Mouse (Mus musculus) megakaryocyte progenitor cell, adult 5-6 weeks (primary cell): Measurements from ENCODE around the gene Eya3. TPM values are rescaled to one million over a fixed set of nuclear protein-coding genes. Genes with fewer than 3 reads are reported as not detected.

Experiments used
- total RNA-seq, 2 experiments: library from RNA; stranded (forward) in 1 of 2; stranded (reverse) in 1 of 2; fragments of 157-497, 149-512 nt in 1 of 2; fragments of 200-1000 nt in 1 of 2; gene quantifications; 2 replicates each; pipeline versions ENCODE4 v1.2.3 to v1.2.4; 2015 to 2017

Gene Eya3
- total RNA-seq, 2 experiments from 2014 or later, result 26.7 to 58.2 TPM

Other genes starting within 250 kb of the Eya3 start
- 28.4 and 34.7 TPM in 2 replicates for gene Phactr4, start 216.5 kb upstream of the Eya3 start, total RNA-seq (2015)
- gene Phactr4, start 216.5 kb upstream of the Eya3 start, total RNA-seq (2017), result 8.9 and 10.1 TPM in 2 replicates
- gene Med18, start 175.1 kb upstream of the Eya3 start, total RNA-seq (2015), result 11.1 and 18.4 TPM in 2 replicates
- gene Med18, start 175.1 kb upstream of the Eya3 start, total RNA-seq (2017), result 10.9 and 16.9 TPM in 2 replicates
- gene Sesn2, start 128.5 kb upstream of the Eya3 start, total RNA-seq (2015), result 2.4 and 3.4 TPM in 2 replicates
- 2.6 and 3.0 TPM in 2 replicates for gene Sesn2, start 128.5 kb upstream of the Eya3 start, total RNA-seq (2017)
- gene Atpif1, start 105.3 kb upstream of the Eya3 start, total RNA-seq (2015), result 678 and 715 TPM in 2 replicates
- gene Atpif1, start 105.3 kb upstream of the Eya3 start, total RNA-seq (2017), result 1,407 and 1,519 TPM in 2 replicates
- gene Dnajc8, start 103.4 kb upstream of the Eya3 start, total RNA-seq (2015), result 134 and 147 TPM in 2 replicates
- gene Dnajc8, start 103.4 kb upstream of the Eya3 start, total RNA-seq (2017), result 416 and 463 TPM in 2 replicates
- 1.1 and 1.3 TPM in 2 replicates for gene Ptafr, start 74.9 kb upstream of the Eya3 start, total RNA-seq (2015)
- 2.5 and 2.9 TPM in 2 replicates for gene Ptafr, start 74.9 kb upstream of the Eya3 start, total RNA-seq (2017)
- 2.6 and 3.9 TPM in 2 replicates for gene Xkr8, start 93.6 kb downstream of the Eya3 start, total RNA-seq (2015)
- gene Xkr8, start 93.6 kb downstream of the Eya3 start, total RNA-seq (2017), result 3.4 and 4.8 TPM in 2 replicates
- gene Smpdl3b, start 118.3 kb downstream of the Eya3 start, total RNA-seq (2015), result 0.07 TPM in 1 of 2 replicates, not detected in the other
- gene Smpdl3b, start 118.3 kb downstream of the Eya3 start, total RNA-seq (2017), result 0.33 TPM in 1 of 2 replicates, not detected in the other
- 62.3 and 65.5 TPM in 2 replicates for gene Rpa2, start 129.3 kb downstream of the Eya3 start, total RNA-seq (2015)
- gene Rpa2, start 129.3 kb downstream of the Eya3 start, total RNA-seq (2017), result 56.2 and 68.4 TPM in 2 replicates
- gene Themis2, start 157.4 kb downstream of the Eya3 start, total RNA-seq (2015), result 27.5 and 35.0 TPM in 2 replicates
- gene Themis2, start 157.4 kb downstream of the Eya3 start, total RNA-seq (2017), result 18.9 and 23.6 TPM in 2 replicates
- 36.1 and 42.9 TPM in 2 replicates for gene Ppp1r8, start 204.2 kb downstream of the Eya3 start, total RNA-seq (2015)
- 62.9 and 71.0 TPM in 2 replicates for gene Ppp1r8, start 204.2 kb downstream of the Eya3 start, total RNA-seq (2017)
- 34.4 and 36.5 TPM in 2 replicates for gene Stx12, start 245.5 kb downstream of the Eya3 start, total RNA-seq (2015)
- gene Stx12, start 245.5 kb downstream of the Eya3 start, total RNA-seq (2017), result 31.3 and 33.1 TPM in 2 replicates